Mouse (Mus musculus): ENCODE results near the gene Slc2a4. TPM values are rescaled to one million over a fixed set of nuclear protein-coding genes. Genes with fewer than 3 reads are reported as not detected.
"Not testable (repeated sequence)": the region's sequence is repeated elsewhere in the genome, so short reads cannot be mapped to it uniquely, and the experiment has no call there.

The Slc2a4 gene
- total RNA-seq, 2 experiments from 2014 or later: 70.7 to 200 TPM

DNA sequence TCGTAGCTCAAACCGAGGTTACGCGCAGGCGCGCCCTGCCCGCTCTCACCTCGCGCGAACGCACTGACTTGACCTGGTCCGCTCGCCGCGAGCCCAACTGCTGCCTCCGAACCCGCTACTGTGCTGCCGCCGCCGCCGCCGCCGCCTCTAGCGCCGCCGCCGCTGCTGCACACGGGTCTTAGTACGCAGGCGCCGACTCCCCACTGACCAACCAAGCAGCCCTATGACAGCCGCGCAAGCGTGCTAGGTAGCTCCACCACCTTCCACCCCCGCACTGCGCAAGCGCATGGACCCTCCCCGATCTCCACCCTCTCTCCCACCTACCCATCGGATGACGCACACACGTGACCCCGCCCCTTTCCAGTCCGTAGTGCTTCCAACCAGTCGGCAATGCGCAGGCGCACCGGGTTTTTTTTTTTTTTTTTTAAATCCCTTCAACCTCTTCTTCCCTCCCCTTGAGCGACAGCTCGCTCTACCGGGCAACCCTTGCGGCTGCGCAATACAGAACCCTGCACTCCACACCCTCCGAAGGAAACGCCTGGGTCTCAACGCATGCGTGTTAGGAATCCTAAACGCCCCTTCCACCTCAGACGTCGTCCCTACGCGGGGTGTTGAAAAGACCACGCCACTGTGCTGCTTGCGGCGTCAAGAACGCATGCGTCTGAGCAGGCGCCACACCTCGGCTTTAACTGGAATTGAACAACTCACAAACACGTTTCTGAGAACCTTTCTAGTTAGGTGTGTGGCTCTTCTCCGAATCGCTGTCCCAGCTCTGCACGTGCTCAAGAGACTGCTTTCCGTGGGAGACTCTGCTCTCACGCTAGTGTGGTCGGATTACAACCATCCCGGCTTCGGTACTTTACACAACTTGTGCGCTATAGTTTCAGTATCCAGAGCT is 26.6 kb downstream of the Slc2a4 start, which contains the start of gene Eif5a:
TSS of gene Eif5a (minus strand) at position 845 of the 898 bp plus-strand sequence.
- peak; percentile 100 for DNase-seq (ENCODE audit: low spot score in 2 of 2)

DNA sequence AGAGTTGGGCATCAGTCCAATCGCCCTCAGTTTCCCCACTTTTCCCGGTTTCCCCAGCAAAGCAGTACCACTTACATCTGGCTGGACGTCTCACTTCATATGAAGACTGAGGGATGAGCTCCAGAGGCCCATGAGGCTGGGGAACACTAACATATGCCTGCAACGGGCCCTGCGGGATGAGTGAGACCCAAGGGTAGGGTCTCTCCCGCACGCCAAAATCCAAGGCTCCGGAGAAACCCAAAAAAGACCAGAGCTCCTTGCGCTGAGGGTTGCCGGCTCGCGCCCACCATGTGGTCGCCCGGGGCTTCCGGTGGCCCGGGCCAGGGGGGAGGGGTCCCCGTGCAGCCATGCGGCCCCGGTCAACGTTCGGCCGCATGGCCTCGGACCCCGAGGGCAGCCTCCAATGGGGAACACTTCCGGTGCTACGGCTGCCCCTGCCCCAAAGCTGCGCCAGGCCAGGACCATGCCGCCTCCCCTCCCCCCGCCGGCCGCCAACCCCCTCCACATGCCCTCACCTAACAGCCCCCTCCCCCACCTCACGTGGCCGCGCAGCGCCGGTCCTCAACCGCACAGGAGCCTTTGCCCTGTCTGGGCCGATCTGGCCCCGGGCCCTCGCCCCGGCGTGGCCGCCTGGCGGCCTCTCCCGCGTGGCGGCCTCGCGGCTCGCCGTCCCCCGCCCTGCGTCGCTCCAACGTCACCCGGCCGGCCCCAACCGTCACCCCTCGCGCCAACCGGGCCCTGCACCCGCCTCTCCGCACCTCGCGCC is 27.5 kb downstream of the Slc2a4 start:
- peak in 1 of 2 experiments; percentile 47 for DNase-seq (ENCODE audit: low spot score in 2 of 2)

DNA sequence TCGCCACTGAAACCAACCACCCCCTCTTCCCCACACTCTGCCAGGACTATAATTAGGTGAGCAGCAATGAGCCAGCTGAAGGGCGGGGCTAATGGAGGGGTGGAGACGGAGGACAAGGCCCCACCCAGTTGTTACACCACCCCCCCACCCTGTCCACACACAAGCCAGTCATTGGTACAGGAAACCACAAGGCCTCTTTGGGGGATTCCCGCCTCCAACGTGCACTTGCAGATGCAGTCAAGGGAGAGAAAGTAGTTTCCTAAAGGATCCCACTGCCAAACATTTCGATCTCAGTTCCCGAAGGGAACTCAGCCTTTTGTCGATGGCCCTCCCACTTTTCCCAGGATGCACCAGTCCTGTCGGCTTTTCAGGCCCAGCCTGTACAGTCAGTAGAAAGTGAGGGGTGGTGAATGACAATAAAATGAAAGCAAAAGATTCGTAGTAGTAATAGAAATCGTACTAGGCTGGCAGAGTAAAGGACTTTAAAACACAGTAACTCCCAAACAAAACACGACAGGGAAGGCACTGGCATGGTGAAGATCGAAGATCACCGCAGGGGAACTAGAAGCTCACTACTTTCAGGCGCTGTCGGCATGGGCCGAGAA is 28.2 kb downstream of the Slc2a4 start:
- peak; percentile 69 to 72 for DNase-seq (ENCODE audit: low spot score in 2 of 2)

DNA sequence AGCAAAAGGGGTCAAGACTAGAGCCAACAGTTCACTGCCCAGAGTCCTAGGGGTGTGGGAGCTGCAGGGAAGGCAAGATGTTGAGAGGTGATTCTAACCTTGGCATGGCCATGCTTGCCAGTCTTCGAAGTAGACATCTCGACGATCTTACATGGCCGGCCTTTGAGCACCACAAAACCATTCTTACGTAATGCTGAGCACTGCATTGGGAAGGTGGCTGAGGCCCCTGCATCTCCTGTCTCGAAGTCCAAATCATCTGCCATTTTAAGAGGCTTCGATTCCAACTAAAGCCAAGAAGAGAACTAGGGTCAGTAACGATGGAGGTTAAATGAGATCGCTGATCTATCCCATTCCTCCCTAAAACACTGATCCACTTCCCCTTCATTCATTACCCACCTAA is 28.9 kb downstream of the Slc2a4 start:
- no peak for DNase-seq (ENCODE audit: low spot score in 2 of 2)

DNA sequence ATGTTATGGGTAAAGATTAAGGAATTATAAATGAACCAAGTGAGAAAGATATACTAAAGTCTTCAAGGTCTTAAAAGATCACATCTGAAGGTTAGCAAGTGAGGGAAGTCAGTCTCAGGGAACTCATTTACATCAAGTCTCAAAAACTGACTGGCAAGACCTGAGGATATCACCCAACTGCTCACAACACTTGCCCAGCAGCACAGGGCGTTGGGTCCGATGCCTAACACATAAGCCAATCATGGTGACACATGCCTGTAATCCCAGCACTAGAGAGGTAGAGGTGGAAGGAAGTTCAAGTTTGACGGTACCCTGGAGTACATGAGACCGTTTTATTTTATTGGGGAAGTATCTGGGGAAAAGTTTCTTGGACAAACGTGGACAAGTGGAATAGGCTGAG is 29.9 kb downstream of the Slc2a4 start:
- no peak for DNase-seq (ENCODE audit: low spot score in 2 of 2)

DNA sequence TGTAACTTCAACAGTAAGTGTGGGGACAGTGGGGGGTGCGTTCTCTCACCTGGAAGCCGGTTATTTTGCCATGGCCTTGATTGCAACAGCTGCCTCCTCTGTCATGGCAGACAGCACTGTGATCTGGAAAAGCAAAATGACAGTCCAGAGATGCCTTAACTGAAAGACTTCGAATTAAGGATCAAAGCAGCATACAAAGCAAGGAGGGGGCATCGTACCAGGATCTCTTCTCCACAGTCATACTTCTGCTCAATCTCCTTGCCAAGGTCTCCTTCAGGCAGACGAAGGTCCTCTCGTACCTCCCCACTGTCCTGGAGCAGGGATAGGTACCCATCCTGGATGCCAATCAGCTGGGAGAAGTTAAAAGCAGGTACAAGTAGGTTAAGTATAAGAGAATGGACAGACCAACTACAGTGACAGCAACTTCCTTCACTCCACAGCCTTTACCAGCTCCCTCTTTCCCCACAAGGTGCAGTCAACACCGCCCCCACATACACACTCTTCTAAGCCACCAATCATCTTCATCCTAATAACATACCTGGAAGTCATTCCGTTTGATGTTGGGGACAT is 30.5 kb downstream of the Slc2a4 start:
- no peak for DNase-seq (ENCODE audit: low spot score in 2 of 2)

DNA sequence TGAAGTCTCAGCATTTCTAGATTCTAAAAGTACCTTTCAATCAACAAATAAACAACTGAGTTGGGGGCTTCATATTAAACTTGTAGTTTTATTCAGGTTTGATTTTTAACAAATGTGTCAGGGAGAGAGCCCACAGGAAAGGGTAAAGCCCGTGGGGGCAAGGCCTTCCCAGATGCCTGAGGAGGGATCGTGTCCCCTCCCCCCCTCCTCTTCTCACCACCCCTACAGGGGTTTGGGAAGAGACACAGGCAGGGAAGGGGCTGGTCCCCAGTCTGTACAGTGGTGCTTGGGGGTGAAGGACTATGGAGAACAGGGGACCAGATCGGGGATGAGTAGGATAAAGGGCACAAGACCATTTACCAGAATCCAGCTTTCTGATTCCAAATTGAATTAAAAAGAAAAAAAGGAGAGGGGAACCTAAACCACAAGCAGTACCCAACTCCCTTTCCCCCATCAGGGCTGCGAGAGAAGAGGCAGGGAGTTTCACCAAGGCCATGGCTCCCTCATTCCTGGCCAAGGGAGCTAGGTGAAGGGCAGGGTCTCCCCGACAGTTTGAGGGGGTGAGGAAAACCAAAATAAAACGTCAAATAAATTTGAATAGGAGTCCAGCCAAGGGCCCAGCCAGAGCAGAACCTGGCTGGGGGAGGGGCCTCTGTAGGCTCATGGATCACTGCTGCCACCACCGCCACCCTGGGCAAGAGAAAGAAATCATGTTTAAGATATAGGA is 31.2 kb downstream of the Slc2a4 start:
- not testable (repeated sequence) for DNase-seq (ENCODE audit: low spot score in 2 of 2)

DNA sequence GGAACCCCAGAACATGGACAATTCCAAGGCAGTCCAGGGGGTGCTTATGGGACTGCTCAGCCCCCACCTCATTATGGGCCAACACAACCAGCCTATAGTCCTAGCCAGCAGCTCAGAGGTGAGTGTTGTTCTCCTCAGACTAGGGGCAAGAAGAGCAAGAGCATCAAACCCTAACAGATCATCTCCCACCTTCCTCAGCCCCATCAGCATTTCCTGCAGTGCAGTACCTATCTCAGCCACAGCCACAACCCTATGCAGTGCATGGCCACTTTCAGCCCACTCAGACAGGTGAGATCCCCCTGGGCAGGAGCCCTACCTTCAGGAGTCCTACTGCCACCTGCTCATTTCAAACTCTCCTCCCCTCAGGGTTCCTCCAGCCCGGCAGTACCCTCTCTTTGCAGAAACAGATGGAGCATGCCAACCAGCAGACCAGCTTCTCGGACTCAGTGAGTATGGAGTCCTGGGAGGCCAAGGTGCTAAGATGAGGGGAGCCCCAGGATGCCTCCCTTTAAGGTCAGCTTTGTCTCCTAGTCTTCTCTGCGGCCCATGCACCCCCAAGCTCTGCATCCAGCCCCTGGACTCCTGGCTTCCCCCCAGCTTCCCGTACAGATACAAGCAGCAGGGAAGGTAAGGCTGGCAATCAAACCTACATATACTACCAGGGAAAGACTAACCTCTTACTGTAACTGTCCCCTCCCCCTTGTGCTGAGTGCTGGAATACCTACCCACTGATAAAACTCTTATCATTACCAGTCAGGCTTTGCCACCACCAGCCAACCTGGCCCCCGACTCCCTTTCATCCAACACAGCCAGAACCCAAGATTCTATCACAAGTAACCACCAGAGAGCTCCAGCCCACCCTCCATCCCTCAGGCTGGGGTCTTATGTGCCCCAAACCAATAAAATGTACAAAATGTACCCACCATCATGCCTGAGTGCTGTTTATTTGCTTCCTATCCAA is 32.0 kb downstream of the Slc2a4 start:
- DNase-seq (ENCODE audit: low spot score in 2 of 2): no peak

DNA sequence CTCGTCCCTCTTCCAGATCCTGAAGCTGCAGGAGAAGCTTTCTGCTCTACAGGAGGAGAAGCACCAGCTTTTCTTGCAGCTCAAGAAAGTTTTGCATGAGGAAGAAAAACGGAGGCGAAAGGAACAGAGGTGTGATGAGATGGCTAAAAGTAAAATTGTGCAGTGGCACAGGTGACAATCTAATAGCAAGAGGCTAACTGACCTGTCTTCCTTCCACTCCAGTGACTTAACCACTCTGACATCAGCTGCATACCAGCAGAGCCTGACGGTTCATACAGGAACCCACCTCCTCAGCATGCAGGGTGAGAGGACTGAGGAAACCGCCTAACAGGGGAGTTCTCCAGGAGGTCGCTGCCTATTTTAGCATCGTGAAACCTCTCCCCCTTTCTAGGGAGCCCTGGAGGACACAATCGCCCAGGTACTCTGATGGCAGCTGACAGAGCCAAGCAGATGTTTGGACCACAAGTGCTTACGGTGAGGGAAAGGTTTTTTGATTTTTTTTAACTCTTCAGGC is 33.0 kb downstream of the Slc2a4 start:
- DNase-seq (ENCODE audit: low spot score in 2 of 2): no peak

DNA sequence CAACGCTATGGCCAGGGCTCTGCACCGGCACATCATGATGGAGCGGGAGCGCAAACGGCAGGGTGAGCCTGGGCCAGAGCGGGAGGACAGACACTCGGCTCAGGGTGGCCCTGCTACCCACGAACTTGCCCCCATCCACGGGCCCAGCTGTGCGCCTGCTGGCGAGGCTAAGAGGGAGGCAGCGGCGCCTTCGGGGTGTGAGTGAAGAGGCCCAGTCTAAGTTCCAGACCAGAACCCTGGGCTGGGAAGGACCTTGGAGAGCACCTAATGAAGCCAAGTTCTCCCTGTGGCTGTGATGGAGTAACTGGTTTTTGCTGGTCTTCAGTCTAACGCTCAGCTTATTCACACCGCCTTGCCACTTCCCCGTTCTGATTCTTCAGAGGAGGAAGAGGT is 33.6 kb downstream of the Slc2a4 start:
- DNase-seq (ENCODE audit: low spot score in 2 of 2): peak in 1 of 2 experiments; percentile 42

DNA sequence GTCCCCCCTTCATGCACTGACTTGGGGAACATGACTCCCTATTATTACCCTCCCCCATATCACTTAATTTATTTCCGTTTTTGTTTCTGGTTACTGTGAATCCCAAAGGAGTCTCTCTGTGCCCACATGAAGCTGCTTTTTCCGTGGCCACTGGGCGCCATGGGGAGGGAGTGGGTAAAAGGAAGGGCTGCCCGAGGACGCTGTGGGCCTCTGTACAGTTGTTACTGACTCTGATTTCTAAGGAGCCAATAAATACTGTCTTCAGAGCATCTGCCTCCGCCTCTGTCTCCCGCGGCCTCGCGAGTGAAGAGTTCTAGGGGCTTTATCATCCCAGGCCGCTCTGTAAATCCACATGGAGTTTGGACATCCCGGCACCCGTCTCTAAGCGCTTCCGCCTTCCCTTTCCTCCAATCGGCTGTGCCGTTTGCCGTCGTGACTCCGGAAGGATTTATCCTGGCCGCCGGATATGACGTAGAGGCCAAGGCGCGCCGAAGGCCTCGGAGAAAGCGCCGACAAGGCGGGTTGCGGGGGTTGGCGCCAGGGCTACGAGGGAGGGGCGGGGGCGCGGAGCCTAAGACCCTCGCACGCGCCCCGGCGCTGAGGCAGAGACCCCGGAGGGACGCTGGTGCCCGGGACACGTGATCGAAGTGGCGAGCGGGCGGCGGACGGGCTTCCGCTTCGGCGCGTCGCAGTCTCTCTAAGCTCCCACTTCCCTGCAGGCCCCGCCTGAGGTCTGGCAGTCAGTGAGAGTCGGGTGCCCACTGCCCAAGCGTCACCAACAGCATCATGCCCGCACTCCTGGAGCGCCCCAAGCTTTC is 34.2 kb downstream of the Slc2a4 start, which contains the start of gene Gps2:
TSS of gene Gps2 (plus strand) at position 335 of the 818 bp plus-strand sequence.
- peak; percentile 91 for DNase-seq (ENCODE audit: low spot score in 2 of 2)

DNA sequence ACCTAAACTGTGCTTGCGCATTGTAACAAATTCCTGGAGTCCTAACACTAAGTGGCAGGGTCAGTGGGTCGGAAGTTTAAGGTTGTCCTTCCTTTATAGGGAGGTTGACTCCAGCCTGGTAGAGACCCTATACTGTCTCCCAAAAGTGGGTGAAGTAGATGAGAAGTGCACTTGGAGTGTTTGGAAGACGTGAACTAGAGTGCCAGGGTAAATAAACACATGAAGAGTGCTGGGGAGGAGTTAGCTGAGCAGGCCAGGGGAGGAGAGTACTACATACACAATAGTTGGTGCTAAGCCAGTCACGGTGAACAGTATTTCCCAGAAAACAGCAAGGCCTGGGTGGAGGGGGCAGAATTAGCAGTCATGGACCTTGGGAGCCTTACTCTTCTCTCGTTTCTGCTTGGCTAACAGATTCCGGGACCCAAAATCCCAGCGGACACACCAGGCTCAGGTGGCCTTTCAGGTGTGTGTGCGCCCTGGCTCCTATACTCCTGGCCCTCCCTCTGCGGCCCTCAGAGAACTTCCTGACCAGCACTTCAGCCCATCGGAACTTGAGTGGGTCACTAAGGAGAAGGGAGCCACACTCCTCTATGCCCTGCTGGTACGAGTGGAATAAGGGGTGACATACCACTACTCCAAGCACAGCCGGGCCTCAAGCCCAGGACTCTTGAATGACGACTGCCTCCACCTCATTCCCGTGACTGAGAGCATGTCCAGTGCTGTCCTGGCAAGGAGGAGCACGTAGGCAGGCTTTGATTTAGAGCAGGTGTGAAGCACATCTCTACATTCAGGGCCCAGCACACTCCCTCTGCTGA is 35.1 kb downstream of the Slc2a4 start:
- DNase-seq (ENCODE audit: low spot score in 2 of 2): no peak

DNA sequence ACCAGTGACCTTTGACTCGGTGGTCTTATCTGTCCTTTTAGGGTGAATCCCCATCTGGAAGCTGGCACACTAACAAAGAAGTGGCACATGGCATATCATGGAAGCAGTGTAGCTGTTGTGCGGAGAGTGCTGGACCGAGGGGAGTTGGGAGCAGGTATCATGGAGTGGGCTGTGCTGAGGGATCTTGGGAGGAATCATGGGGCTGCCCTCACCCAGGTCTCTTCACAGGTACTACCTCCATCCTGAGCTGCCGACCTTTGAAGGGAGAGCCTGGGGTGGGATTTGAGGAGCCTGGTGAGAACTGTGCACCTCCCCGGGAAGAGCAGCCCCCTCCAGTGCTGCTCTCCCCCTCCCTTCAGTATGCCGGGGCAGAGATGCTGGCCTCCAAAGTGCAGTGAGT is 36.3 kb downstream of the Slc2a4 start:
- no peak for DNase-seq (ENCODE audit: low spot score in 2 of 2)

DNA sequence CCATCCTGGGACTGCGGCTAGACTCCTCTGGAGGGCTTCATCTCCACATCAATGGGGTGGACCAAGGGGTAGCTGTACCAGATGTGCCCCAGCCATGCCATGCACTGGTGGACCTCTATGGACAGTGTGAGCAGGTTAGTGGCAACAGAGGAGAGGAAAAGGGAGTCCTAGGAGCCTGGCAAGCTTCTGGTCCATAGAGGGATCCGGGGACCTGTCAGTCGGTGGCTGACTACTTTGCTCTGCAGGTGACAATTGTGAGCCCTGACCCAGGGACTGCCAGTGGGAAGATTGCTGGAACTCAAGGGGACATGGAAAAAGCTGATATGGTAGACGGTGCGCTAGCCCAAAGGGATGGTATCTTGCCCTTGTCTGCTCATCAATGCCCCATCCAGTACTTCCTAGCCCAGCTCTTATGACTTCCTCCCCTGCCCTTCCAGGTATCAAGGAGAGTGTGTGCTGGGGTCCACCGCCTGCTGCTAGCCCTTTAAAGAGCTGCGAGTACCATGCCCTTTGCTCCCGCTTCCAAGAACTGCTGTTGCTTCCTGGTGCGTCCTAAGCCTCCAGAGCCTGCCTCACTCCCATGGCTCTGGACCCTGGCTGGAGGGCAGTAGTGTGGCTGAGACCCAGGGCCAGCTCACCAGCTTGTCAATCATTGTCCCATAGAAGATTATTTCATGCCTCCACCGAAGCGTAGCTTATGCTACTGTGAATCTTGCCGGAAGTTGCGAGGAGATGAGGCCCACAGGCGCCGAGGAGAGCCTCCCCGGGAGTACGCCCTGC is 37.0 kb downstream of the Slc2a4 start:
- DNase-seq (ENCODE audit: low spot score in 2 of 2): no peak

DNA sequence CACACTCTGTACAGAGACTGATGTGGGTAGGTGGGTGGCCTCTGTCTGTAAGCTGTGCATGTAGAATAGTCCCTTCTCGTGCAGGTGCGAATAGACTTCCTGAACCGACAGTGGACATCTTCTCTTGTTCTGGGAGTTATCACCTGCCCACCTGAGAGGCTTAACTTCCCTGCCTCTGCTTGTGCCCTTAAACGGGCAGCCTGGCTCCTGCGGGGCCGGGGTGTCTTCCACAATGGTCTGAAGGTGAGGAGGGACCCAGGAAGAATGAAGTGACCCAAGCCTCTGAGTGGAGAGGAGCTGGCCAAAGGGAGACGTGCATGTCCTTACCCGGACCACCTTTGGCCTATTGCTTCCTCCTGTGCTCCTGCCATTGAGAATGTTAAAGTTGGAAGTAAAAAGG is 37.8 kb downstream of the Slc2a4 start:
- DNase-seq (ENCODE audit: low spot score in 2 of 2): no peak

DNA sequence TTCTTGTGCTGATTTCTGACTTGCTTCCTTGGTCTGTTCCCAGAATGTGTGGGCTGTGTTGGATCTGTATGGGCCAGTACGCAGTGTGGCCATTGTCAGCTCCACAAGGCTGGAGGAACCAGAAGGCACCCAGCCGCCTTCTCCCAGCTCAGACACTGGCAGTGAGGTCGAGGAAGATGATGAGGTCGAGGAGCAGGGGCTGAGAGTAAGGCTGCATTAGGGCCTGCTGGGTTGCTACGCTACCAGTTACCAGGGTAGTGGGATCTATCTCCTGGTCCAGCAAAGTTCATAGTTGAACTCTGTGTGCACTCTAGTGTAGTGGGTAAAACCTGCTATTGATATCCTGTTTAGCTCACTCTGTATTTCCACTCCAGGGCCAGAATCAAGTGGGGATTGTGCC is 38.8 kb downstream of the Slc2a4 start:
- no peak for DNase-seq (ENCODE audit: low spot score in 2 of 2)

DNA sequence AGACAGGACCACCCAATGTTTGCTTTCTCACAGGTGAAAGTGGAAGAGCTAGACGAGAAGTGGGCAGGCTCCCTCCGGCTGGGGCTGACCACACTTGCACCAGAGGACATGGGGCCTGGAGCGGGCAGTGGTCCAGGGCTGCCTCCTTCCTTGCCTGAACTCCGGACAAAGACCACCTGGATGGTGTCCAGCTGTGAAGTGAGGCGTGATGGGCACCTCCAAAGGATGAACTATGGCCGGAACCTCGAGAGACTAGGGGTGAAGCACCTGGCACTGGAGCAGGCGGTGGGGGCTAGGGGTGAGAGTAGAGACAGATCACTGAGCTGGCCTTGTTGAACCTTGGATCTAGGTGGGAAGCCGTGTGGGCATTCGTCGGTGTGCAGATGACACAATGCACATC is 39.3 kb downstream of the Slc2a4 start:
- DNase-seq (ENCODE audit: low spot score in 2 of 2): no peak
